Mouse (Mus musculus): ENCODE results near the gene Adck1. TPM values are rescaled to one million over a fixed set of nuclear protein-coding genes. Genes with fewer than 3 reads are reported as not detected.

Gene Adck1
- polyA plus RNA-seq, 1 experiment = 14.0 TPM

- 90% methylated on average over 3 of the region's 3 CpGs for WGBS
- no peak overlapping the region for H3K27ac ChIP-seq (ENCODE audit: insufficient read depth, low read depth, low read length)
- TF ChIP-seq CTCF (IDR thresholded peaks at IDR 0.05; ENCODE audit: extremely low read depth, insufficient read length, insufficient replicate concordance, low read depth, low read length) = no peak
- no peak for TF ChIP-seq POLR2A (IDR thresholded peaks at IDR 0.05; ENCODE audit: low read depth, low read length)
- H3K27me3 ChIP-seq (ENCODE audit: control insufficient read depth, insufficient read depth, low read length) = no peaks in the 10 kb centered on the region
- H3K36me3 ChIP-seq (ENCODE audit: control insufficient read depth, insufficient read depth, low read length) = peaks cover 2% of the 10 kb centered on the region; the same call in 1 of the 2 replicates
- H3K4me3 ChIP-seq (ENCODE audit: low read depth, low read length) = no peak overlapping the region
- no peaks in the 10 kb centered on the region for H3K4me1 ChIP-seq (ENCODE audit: control insufficient read depth, insufficient read depth, insufficient read length, low read length)
Observed at GRCm38 (mm10) chr12:88426926-88427325, 66.6 kb downstream of the Adck1 start.

DNA sequence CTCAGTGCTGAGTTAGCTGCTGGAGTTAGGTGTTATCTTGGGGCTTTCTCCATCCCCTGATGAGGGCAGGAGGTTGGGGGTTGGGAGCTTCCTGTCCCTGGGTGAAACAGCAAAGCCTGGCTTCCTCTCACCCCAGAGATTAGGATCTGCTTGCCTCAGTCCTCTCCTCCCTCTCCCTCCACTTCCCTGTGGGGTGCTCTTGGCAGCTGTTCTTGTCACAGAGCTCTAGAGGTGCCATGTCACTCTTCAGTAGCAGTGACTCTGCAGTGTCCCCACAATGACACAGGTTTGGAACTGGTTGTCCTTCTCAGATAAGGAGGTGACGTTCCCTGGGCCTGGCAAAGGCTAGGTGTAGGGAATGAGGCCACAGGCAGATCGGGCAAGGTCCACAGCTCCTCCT, 68.4 kb downstream of the Adck1 start:
- TF ChIP-seq POLR2A (IDR thresholded peaks at IDR 0.05; ENCODE audit: low read depth, low read length) (no peak), CTCF (IDR thresholded peaks at IDR 0.05; ENCODE audit: extremely low read depth, insufficient read length, insufficient replicate concordance, low read depth, low read length) (no peak)
- Histone ChIP-seq H3K4me1 (ENCODE audit: control insufficient read depth, insufficient read depth, insufficient read length, low read length) (no peaks in the 10 kb centered on the region), H3K36me3 (ENCODE audit: control insufficient read depth, insufficient read depth, low read length) (peaks cover 2% of the 10 kb centered on the region; the same call in 1 of the 2 replicates), H3K4me3 (ENCODE audit: low read depth, low read length) (no peak overlapping the region), H3K27me3 (ENCODE audit: control insufficient read depth, insufficient read depth, low read length) (no peaks in the 10 kb centered on the region), H3K27ac (ENCODE audit: insufficient read depth, low read depth, low read length) (no peak overlapping the region)
- 57% methylated on average over 2 of the region's 2 CpGs for WGBS

- Histone ChIP-seq H3K36me3 (ENCODE audit: control insufficient read depth, insufficient read depth, low read length) (peaks cover 2% of the 10 kb centered on the region; the same call in 1 of the 2 replicates), H3K27me3 (ENCODE audit: control insufficient read depth, insufficient read depth, low read length) (no peaks in the 10 kb centered on the region), H3K27ac (ENCODE audit: insufficient read depth, low read depth, low read length) (no peak overlapping the region), H3K4me1 (ENCODE audit: control insufficient read depth, insufficient read depth, insufficient read length, low read length) (no peaks in the 10 kb centered on the region), H3K4me3 (ENCODE audit: low read depth, low read length) (no peak overlapping the region)
- 90% methylated on average over 4 of the region's 4 CpGs for WGBS
- TF ChIP-seq POLR2A (IDR thresholded peaks at IDR 0.05; ENCODE audit: low read depth, low read length) (no peak), CTCF (IDR thresholded peaks at IDR 0.05; ENCODE audit: extremely low read depth, insufficient read length, insufficient replicate concordance, low read depth, low read length) (no peak)
Observed at GRCm38 (mm10) chr12:88432277-88432676, 71.9 kb downstream of the Adck1 start.

DNA sequence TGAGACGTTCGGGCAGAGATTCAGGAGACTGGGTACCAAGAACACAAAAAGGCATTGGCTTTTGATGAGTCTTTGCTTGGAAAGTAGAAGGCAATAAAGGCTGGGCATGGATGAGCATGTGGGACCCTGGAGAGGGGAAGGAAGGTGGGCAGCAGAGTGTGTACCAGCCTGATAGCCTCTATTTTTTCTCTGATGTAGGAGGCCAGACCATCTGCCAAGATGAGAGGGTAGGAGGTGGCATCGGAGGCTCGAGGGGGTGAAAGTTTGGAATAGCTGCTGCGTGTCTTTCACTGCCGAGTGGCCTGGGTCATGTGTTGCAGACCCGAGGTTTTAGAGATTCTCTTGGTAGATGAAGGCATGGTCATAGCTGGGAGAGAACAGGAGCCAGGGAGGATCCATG, 72.8 kb downstream of the Adck1 start:
- Histone ChIP-seq H3K4me3 (ENCODE audit: low read depth, low read length) (no peak overlapping the region), H3K27me3 (ENCODE audit: control insufficient read depth, insufficient read depth, low read length) (no peaks in the 10 kb centered on the region), H3K36me3 (ENCODE audit: control insufficient read depth, insufficient read depth, low read length) (peaks cover 2% of the 10 kb centered on the region; the same call in 1 of the 2 replicates), H3K27ac (ENCODE audit: insufficient read depth, low read depth, low read length) (no peak overlapping the region), H3K4me1 (ENCODE audit: control insufficient read depth, insufficient read depth, insufficient read length, low read length) (no peaks in the 10 kb centered on the region)
- TF ChIP-seq CTCF (IDR thresholded peaks at IDR 0.05; ENCODE audit: extremely low read depth, insufficient read length, insufficient replicate concordance, low read depth, low read length) (no peak), POLR2A (IDR thresholded peaks at IDR 0.05; ENCODE audit: low read depth, low read length) (no peak)
- 97% methylated on average over 7 of the region's 7 CpGs for WGBS

DNA sequence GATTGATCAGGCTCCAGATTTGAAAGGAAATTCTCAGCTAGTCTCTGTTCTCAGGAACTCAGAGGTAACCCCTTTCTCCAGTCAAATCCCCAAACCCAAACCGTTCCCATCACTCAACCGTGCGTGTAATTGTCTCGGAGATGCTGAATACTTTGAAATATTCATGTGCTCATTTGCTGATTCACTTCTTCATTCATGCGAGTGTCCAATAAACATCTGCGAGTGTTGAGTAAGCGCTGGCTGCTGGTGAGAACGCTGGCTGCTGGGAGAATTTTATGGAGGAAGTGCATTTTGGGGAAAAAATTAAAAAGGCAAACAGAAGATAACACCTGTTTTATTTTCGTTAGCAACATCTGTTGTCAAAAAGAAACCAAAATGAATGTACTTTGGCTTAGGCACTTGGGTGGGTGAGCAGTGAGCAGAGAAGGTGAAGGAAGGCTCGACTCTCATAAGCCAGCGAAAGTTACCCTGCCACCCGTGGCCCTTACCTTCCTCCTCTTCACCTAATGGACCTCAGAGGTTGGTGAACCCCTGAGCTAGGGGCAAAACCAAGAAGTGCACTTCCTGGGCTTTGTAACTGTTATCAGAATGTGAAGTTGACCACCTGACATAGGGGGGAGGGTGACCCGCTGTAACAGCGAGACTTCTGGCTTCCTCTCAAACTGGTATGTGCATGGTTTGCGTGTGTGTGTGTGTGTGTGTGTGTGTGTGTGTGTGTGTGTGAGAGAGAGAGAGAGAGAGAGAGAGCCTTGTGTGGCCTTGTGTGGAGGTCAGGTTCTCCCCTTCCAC, 76.8 kb downstream of the Adck1 start:
- H3K4me1 ChIP-seq (ENCODE audit: control insufficient read depth, insufficient read depth, insufficient read length, low read length) = no peaks in the 10 kb centered on the region
- peaks cover 3% of the 10 kb centered on the region; the same call in 1 of the 2 replicates for H3K36me3 ChIP-seq (ENCODE audit: control insufficient read depth, insufficient read depth, low read length)
- WGBS = 74% methylated on average over 15 of the region's 15 CpGs
- TF ChIP-seq POLR2A (IDR thresholded peaks at IDR 0.05; ENCODE audit: low read depth, low read length) = no peak
- TF ChIP-seq CTCF (IDR thresholded peaks at IDR 0.05; ENCODE audit: extremely low read depth, insufficient read length, insufficient replicate concordance, low read depth, low read length) = no peak
- no peak overlapping the region for H3K27ac ChIP-seq (ENCODE audit: insufficient read depth, low read depth, low read length)
- no peak overlapping the region for H3K4me3 ChIP-seq (ENCODE audit: low read depth, low read length)
- no peaks in the 10 kb centered on the region for H3K27me3 ChIP-seq (ENCODE audit: control insufficient read depth, insufficient read depth, low read length)

GRCm38 (mm10) chr12:88441922-88442809, 81.8 kb downstream of the Adck1 start:
- H3K27me3 ChIP-seq (ENCODE audit: control insufficient read depth, insufficient read depth, low read length) = no peaks in the 10 kb centered on the region
- TF ChIP-seq CTCF (IDR thresholded peaks at IDR 0.05; ENCODE audit: extremely low read depth, insufficient read length, insufficient replicate concordance, low read depth, low read length) (no peak), POLR2A (IDR thresholded peaks at IDR 0.05; ENCODE audit: low read depth, low read length) (no peak)

GRCm38 (mm10) chr12:88444040-88444439, 83.7 kb downstream of the Adck1 start:
- Histone ChIP-seq H3K4me1 (ENCODE audit: control insufficient read depth, insufficient read depth, insufficient read length, low read length) (no peaks in the 10 kb centered on the region), H3K27me3 (ENCODE audit: control insufficient read depth, insufficient read depth, low read length) (no peaks in the 10 kb centered on the region), H3K36me3 (ENCODE audit: control insufficient read depth, insufficient read depth, low read length) (peaks cover 12% of the 10 kb centered on the region; the same call in 1 of the 2 replicates), H3K27ac (ENCODE audit: insufficient read depth, low read depth, low read length) (no peak overlapping the region), H3K4me3 (ENCODE audit: low read depth, low read length) (no peak overlapping the region)
- TF ChIP-seq CTCF (IDR thresholded peaks at IDR 0.05; ENCODE audit: extremely low read depth, insufficient read length, insufficient replicate concordance, low read depth, low read length) (no peak), POLR2A (IDR thresholded peaks at IDR 0.05; ENCODE audit: low read depth, low read length) (no peak)
- 56% methylated on average over 5 of the region's 5 CpGs for WGBS

More at GRCm38 (mm10) chr12:88441922-88442809, 81.8 kb downstream of the Adck1 start:
- Histone ChIP-seq H3K36me3 (ENCODE audit: control insufficient read depth, insufficient read depth, low read length) (peaks cover 6% of the 10 kb centered on the region; the same call in 1 of the 2 replicates), H3K4me1 (ENCODE audit: control insufficient read depth, insufficient read depth, insufficient read length, low read length) (no peaks in the 10 kb centered on the region), H3K27ac (ENCODE audit: insufficient read depth, low read depth, low read length) (no peak overlapping the region), H3K4me3 (ENCODE audit: low read depth, low read length) (no peak overlapping the region)
- WGBS = 89% methylated on average over 14 of the region's 14 CpGs

Data from small intestine, adult 2 months (tissue).